Mouse (Mus musculus) megakaryocyte, embryonic 14.5 days (primary cell): ENCODE measurements around the gene Chd4.

Experiments used
- FLI1 ChIP-seq: IDR thresholded peaks from 2 replicates; pipeline ENCODE4 v1.6.1; 2012; ENCODE audit warnings: low read length, inconsistent platforms, mixed read lengths
- GATA1 ChIP-seq: IDR thresholded peaks from 3 replicates; pipeline ENCODE4 v1.6.1; 2012; ENCODE audit warnings: mixed read lengths, low read length, inconsistent platforms, borderline replicate concordance

DNA sequence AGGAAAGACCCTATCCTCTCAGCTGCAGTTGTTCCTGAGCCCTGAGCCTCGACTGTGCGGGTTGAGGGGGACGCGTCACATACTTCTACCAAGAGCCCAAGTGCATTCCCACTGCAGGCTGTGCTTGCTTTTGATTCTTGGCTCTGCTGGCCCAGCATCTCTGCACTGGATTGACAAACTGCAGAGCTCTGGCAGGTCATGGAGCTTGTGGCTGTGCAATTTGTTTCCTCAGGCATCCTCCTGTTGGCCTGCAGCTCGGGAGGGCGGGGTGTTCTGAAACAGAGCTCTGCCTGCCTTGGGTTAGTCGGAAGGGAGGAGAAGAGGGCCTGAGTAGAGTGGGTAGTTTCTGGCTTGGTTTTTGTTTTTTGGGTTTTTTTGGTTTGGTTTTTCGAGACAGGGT lies 46.7 kb downstream of the Chd4 start:
- TF ChIP-seq GATA1 (no peak), FLI1 (no peak)
